Mouse (Mus musculus): ENCODE measurements at regions not wholly inside any gene's neighbourhood (a gene's known extent, or its start where the extent isn't known, plus 50 kb on each side); places are given as distances from the start of the nearest gene placed in this dataset.

- no peak for DNase-seq (ENCODE audit: low read depth, low spot score)
- peaks cover 0 to 9% of the 10 kb centered on the region in 2 experiments; a peak in 2 of 4 replicates for H3K4me1 ChIP-seq (ENCODE audit: control insufficient read depth in 2 of 2, insufficient read depth in 2 of 2, low read length in 2 of 2, poor library complexity in 1 of 2)
- H3K4me3 ChIP-seq (ENCODE audit: insufficient read depth in 1 of 2, low read depth in 1 of 2, low read length in 2 of 2, poor library complexity in 1 of 2, severe bottlenecking in 1 of 2), result no peak overlapping the region
- H3K9ac ChIP-seq (ENCODE audit: insufficient read depth, low read depth, low read length, poor library complexity, severe bottlenecking), result no peak overlapping the region
- H3K27ac ChIP-seq (ENCODE audit: insufficient read depth, low read depth, low read length, poor library complexity, severe bottlenecking), result no peak overlapping the region
- H3K36me3 ChIP-seq (ENCODE audit: control insufficient read depth, insufficient read depth, low read length, poor library complexity, severe bottlenecking), result no peaks in the 10 kb centered on the region
- no peaks in the 10 kb centered on the region for H3K9me3 ChIP-seq (ENCODE audit: control insufficient read depth, insufficient read depth, low read depth, low read length)
- in situ Hi-C loops (cut with MboI; ENCODE audit: low sequenced_read_pairs in 2 of 2, unreplicated experiment in 2 of 2), result no loop called here
- TF ChIP-seq HCFC1 (IDR thresholded peaks at IDR 0.05; ENCODE audit: borderline replicate concordance, insufficient read depth, low read length), result no peak
- no peak for TF ChIP-seq MAFK (IDR thresholded peaks at IDR 0.05; ENCODE audit: insufficient read depth, low read depth, low read length)
- TF ChIP-seq ZNF384 (IDR thresholded peaks at IDR 0.05; ENCODE audit: low read depth, low read length), result no peak
- no peak for TF ChIP-seq ZC3H11A (IDR thresholded peaks at IDR 0.05; ENCODE audit: borderline replicate concordance, low read depth, low read length)
- no peak for TF ChIP-seq CHD2 (IDR thresholded peaks at IDR 0.05; ENCODE audit: low read depth, low read length)
These were observed 137.0 kb downstream of the Nufip1 start for GRCm38 (mm10) chr14:76247664-76248063.

GRCm38 (mm10) chr14:76253850-76254249, 143.2 kb downstream of the Nufip1 start:
- no peak overlapping the region for H3K9ac ChIP-seq (ENCODE audit: insufficient read depth, low read depth, low read length, poor library complexity, severe bottlenecking)
- peaks cover 0 to 11% of the 10 kb centered on the region in 2 experiments; a peak in 1 of 4 replicates for H3K4me1 ChIP-seq (ENCODE audit: control insufficient read depth in 2 of 2, insufficient read depth in 2 of 2, low read length in 2 of 2, poor library complexity in 1 of 2)
- in situ Hi-C loops (cut with MboI; ENCODE audit: low sequenced_read_pairs in 2 of 2, unreplicated experiment in 2 of 2), result no loop called here
- no peak overlapping the region for H3K4me3 ChIP-seq (ENCODE audit: insufficient read depth in 1 of 2, low read depth in 1 of 2, low read length in 2 of 2, poor library complexity in 1 of 2, severe bottlenecking in 1 of 2)
- no peak overlapping the region for H3K27ac ChIP-seq (ENCODE audit: insufficient read depth, low read depth, low read length, poor library complexity, severe bottlenecking)
- H3K9me3 ChIP-seq (ENCODE audit: control insufficient read depth, insufficient read depth, low read depth, low read length), result no peaks in the 10 kb centered on the region
- no peak for DNase-seq (ENCODE audit: low read depth, low spot score)
- H3K36me3 ChIP-seq (ENCODE audit: control insufficient read depth, insufficient read depth, low read length, poor library complexity, severe bottlenecking), result no peaks in the 10 kb centered on the region
- TF ChIP-seq CHD2 (IDR thresholded peaks at IDR 0.05; ENCODE audit: low read depth, low read length), result no peak
- TF ChIP-seq ZNF384 (IDR thresholded peaks at IDR 0.05; ENCODE audit: low read depth, low read length), result no peak
- no peak for TF ChIP-seq MAFK (IDR thresholded peaks at IDR 0.05; ENCODE audit: insufficient read depth, low read depth, low read length)
- no peak for TF ChIP-seq ZC3H11A (IDR thresholded peaks at IDR 0.05; ENCODE audit: borderline replicate concordance, low read depth, low read length)
- no peak for TF ChIP-seq HCFC1 (IDR thresholded peaks at IDR 0.05; ENCODE audit: borderline replicate concordance, insufficient read depth, low read length)

- in situ Hi-C loops (cut with MboI; ENCODE audit: low sequenced_read_pairs in 2 of 2, unreplicated experiment in 2 of 2), result no loop called here
These were observed 144.1 kb downstream of the Nufip1 start for GRCm38 (mm10) chr14:76254565-76255501.

GRCm38 (mm10) chr14:76255971-76256370, 145.3 kb downstream of the Nufip1 start:
- in situ Hi-C loops (cut with MboI; ENCODE audit: low sequenced_read_pairs in 2 of 2, unreplicated experiment in 2 of 2), result no loop called here

More at GRCm38 (mm10) chr14:76254565-76255501, 144.1 kb downstream of the Nufip1 start:
- no peak overlapping the region for H3K27ac ChIP-seq (ENCODE audit: insufficient read depth, low read depth, low read length, poor library complexity, severe bottlenecking)
- H3K36me3 ChIP-seq (ENCODE audit: control insufficient read depth, insufficient read depth, low read length, poor library complexity, severe bottlenecking), result no peaks in the 10 kb centered on the region
- peak overlapping the region; percentile 37; the same call in 1 of the 2 replicates for H3K9ac ChIP-seq (ENCODE audit: insufficient read depth, low read depth, low read length, poor library complexity, severe bottlenecking)
- no peaks in the 10 kb centered on the region for H3K9me3 ChIP-seq (ENCODE audit: control insufficient read depth, insufficient read depth, low read depth, low read length)
- peak overlapping the region; percentile 4 to 25; a peak in 1 of 4 replicates for H3K4me3 ChIP-seq (ENCODE audit: insufficient read depth in 1 of 2, low read depth in 1 of 2, low read length in 2 of 2, poor library complexity in 1 of 2, severe bottlenecking in 1 of 2)
- no peak for DNase-seq (ENCODE audit: low read depth, low spot score)
- TF ChIP-seq ZNF384 (IDR thresholded peaks at IDR 0.05; ENCODE audit: low read depth, low read length) (no peak), ZC3H11A (IDR thresholded peaks at IDR 0.05; ENCODE audit: borderline replicate concordance, low read depth, low read length) (no peak), MAFK (IDR thresholded peaks at IDR 0.05; ENCODE audit: insufficient read depth, low read depth, low read length) (no peak), CHD2 (IDR thresholded peaks at IDR 0.05; ENCODE audit: low read depth, low read length) (no peak)
- H3K4me1 ChIP-seq (ENCODE audit: control insufficient read depth in 2 of 2, insufficient read depth in 2 of 2, low read length in 2 of 2, poor library complexity in 1 of 2), result peaks cover 0 to 11% of the 10 kb centered on the region in 2 experiments; a peak in 1 of 4 replicates

More at GRCm38 (mm10) chr14:76255971-76256370, 145.3 kb downstream of the Nufip1 start:
- H3K9ac ChIP-seq (ENCODE audit: insufficient read depth, low read depth, low read length, poor library complexity, severe bottlenecking), result no peak overlapping the region
- no peak overlapping the region for H3K27ac ChIP-seq (ENCODE audit: insufficient read depth, low read depth, low read length, poor library complexity, severe bottlenecking)
- peaks cover 0 to 11% of the 10 kb centered on the region in 2 experiments; a peak in 1 of 4 replicates for H3K4me1 ChIP-seq (ENCODE audit: control insufficient read depth in 2 of 2, insufficient read depth in 2 of 2, low read length in 2 of 2, poor library complexity in 1 of 2)
- no peaks in the 10 kb centered on the region for H3K9me3 ChIP-seq (ENCODE audit: control insufficient read depth, insufficient read depth, low read depth, low read length)
- no peaks in the 10 kb centered on the region for H3K36me3 ChIP-seq (ENCODE audit: control insufficient read depth, insufficient read depth, low read length, poor library complexity, severe bottlenecking)
- H3K4me3 ChIP-seq (ENCODE audit: insufficient read depth in 1 of 2, low read depth in 1 of 2, low read length in 2 of 2, poor library complexity in 1 of 2, severe bottlenecking in 1 of 2), result no peak overlapping the region
- no peak for DNase-seq (ENCODE audit: low read depth, low spot score)
- TF ChIP-seq MAFK (IDR thresholded peaks at IDR 0.05; ENCODE audit: insufficient read depth, low read depth, low read length) (no peak), CHD2 (IDR thresholded peaks at IDR 0.05; ENCODE audit: low read depth, low read length) (no peak), ZNF384 (IDR thresholded peaks at IDR 0.05; ENCODE audit: low read depth, low read length) (no peak), HCFC1 (IDR thresholded peaks at IDR 0.05; ENCODE audit: borderline replicate concordance, insufficient read depth, low read length) (no peak), ZC3H11A (IDR thresholded peaks at IDR 0.05; ENCODE audit: borderline replicate concordance, low read depth, low read length) (no peak)
